Mouse (Mus musculus) intestine, embryonic 16.5 days (tissue): ENCODE measurements around the gene Fancg. TPM values are rescaled to one million over a fixed set of nuclear protein-coding genes. Genes with fewer than 3 reads are reported as not detected.
A peak's percentile ranks its signal among the peaks of the same experiment; 100 is the strongest.

ENCODE experiments used
- ATAC-seq: fragments of 200-750 bp; cut with Nextera tagmentation; 2 replicates; pipeline ENCODE4 v1.8.0; 2017; ENCODE audit warnings: moderate TSS enrichment, moderate library complexity
- H3K27ac ChIP-seq: fragments of 300-500 bp; sonication (generic); 2 replicates; pipeline ENCODE4 v1.5.1; 2014; ENCODE audit warnings: mild to moderate bottlenecking, low read length
- H3K27me3 ChIP-seq: fragments of 300-500 bp; sonication (generic); replicated peaks from 2 replicates; pipeline ENCODE4 v1.6.1; 2014; ENCODE audit warnings: low read length, control low read depth, mixed read lengths; ENCODE audit not compliant: control insufficient read depth, insufficient read depth
- H3K36me3 ChIP-seq: fragments of 300-500 bp; sonication (generic); 2 replicates; pipeline ENCODE4 v1.6.1; 2014; ENCODE audit warnings: low read length, control low read depth; ENCODE audit not compliant: control insufficient read depth, insufficient read depth
- H3K4me1 ChIP-seq: fragments of 300-500 bp; sonication (generic); 2 replicates; pipeline ENCODE4 v1.6.1; 2014; ENCODE audit warnings: low read length, control low read depth, mixed read lengths; ENCODE audit not compliant: control insufficient read depth, insufficient read depth
- H3K4me2 ChIP-seq: fragments of 300-500 bp; sonication (generic); 2 replicates; pipeline ENCODE4 v1.6.1; 2014; ENCODE audit warnings: low read depth, low read length, control low read depth
- H3K4me3 ChIP-seq: fragments of 300-500 bp; sonication (generic); 2 replicates; pipeline ENCODE4 v1.5.1; 2014; ENCODE audit warnings: mild to moderate bottlenecking, low read length
- H3K9ac ChIP-seq: fragments of 300-500 bp; sonication (generic); 2 replicates; pipeline ENCODE4 v1.6.1; 2014; ENCODE audit warnings: low read depth, low read length
- H3K9me3 ChIP-seq: fragments of 300-500 bp; sonication (generic); 2 replicates; pipeline ENCODE4 v1.6.1; 2016; ENCODE audit warnings: low read length, control low read depth; ENCODE audit not compliant: control insufficient read depth
- WGBS: fragments of 180-500 bp; shearing (Covaris S2); extraction: QIAGEN DNeasy Blood & Tissue Kit; methylation state at CpG from one replicate; pipeline ENCODE4 v1.1.7; 2014; 5-methylcytosine and 5-hydroxymethylcytosine counted together
- polyA plus RNA-seq: library from polyadenylated mRNA; unstranded; fragments of >200 nt; fragmentation: Nextera tagmentation; extraction: Ambion mirVana; gene quantifications from 2 replicates; pipeline ENCODE4 v1.2.1, GENCODE M21; 2015

The Fancg gene
- polyA plus RNA-seq, 1 experiment from 2014 or later, result 16.1 TPM

GRCm38 (mm10) chr4:43037860-43038566 is 27.7 kb upstream of the Fancg start:
- no peak for ATAC-seq
- 69% methylated on average over 4 of the region's 4 CpGs for WGBS
- Histone ChIP-seq H3K27me3 (no peaks in the 10 kb centered on the region), H3K4me3 (no peak overlapping the region), H3K4me2 (no peak overlapping the region), H3K36me3 (peaks cover 3% of the 10 kb centered on the region; the same call in 1 of the 2 replicates), H3K9me3 (no peaks in the 10 kb centered on the region), H3K4me1 (peaks cover 19% of the 10 kb centered on the region), H3K27ac (no peak overlapping the region), H3K9ac (no peak overlapping the region)

GRCm38 (mm10) chr4:43036356-43036755 is 26.1 kb upstream of the Fancg start:
- no peak overlapping the region for H3K4me3 ChIP-seq
- no peak overlapping the region for H3K9ac ChIP-seq
- H3K4me1 ChIP-seq, result peaks cover 25% of the 10 kb centered on the region
- WGBS, result 89% methylated on average over 10 of the region's 10 CpGs
- H3K36me3 ChIP-seq, result peaks cover 3% of the 10 kb centered on the region; the same call in 1 of the 2 replicates
- no peak overlapping the region for H3K27ac ChIP-seq
- ATAC-seq, result no peak
- no peaks in the 10 kb centered on the region for H3K27me3 ChIP-seq
- no peak overlapping the region for H3K4me2 ChIP-seq
- H3K9me3 ChIP-seq, result no peaks in the 10 kb centered on the region

GRCm38 (mm10) chr4:43035851-43036250 is 25.5 kb upstream of the Fancg start:
- Histone ChIP-seq H3K9me3 (no peaks in the 10 kb centered on the region), H3K4me3 (no peak overlapping the region), H3K9ac (no peak overlapping the region), H3K4me2 (no peak overlapping the region), H3K27me3 (no peaks in the 10 kb centered on the region), H3K27ac (no peak overlapping the region), H3K4me1 (peaks cover 25% of the 10 kb centered on the region), H3K36me3 (peaks cover 3% of the 10 kb centered on the region; the same call in 1 of the 2 replicates)
- WGBS, result 86% methylated on average over 6 of the region's 6 CpGs
- no peak for ATAC-seq

- ATAC-seq, result no peak
- H3K9me3 ChIP-seq, result no peaks in the 10 kb centered on the region
- H3K4me2 ChIP-seq, result no peak overlapping the region
- peaks cover 3% of the 10 kb centered on the region; the same call in 1 of the 2 replicates for H3K36me3 ChIP-seq
- no peak overlapping the region for H3K4me3 ChIP-seq
- no peak overlapping the region for H3K9ac ChIP-seq
- no peaks in the 10 kb centered on the region for H3K27me3 ChIP-seq
- H3K4me1 ChIP-seq, result peaks cover 19% of the 10 kb centered on the region
- WGBS, result 81% methylated on average over 14 of the region's 14 CpGs
- no peak overlapping the region for H3K27ac ChIP-seq
Measured at GRCm38 (mm10) chr4:43033481-43033880, 23.2 kb upstream of the Fancg start.

GRCm38 (mm10) chr4:43032501-43032900 is 22.2 kb upstream of the Fancg start:
- no peaks in the 10 kb centered on the region for H3K27me3 ChIP-seq
- H3K4me1 ChIP-seq, result peaks cover 13% of the 10 kb centered on the region
- H3K4me2 ChIP-seq, result no peak overlapping the region
- 90% methylated on average over 1 of the region's 1 CpGs for WGBS
- ATAC-seq, result no peak
- no peak overlapping the region for H3K27ac ChIP-seq
- no peaks in the 10 kb centered on the region for H3K9me3 ChIP-seq
- peaks cover 10% of the 10 kb centered on the region; the same call in 1 of the 2 replicates for H3K36me3 ChIP-seq
- no peak overlapping the region for H3K9ac ChIP-seq
- H3K4me3 ChIP-seq, result no peak overlapping the region

- H3K36me3 ChIP-seq, result peaks cover 10% of the 10 kb centered on the region; the same call in 1 of the 2 replicates
- under 1% methylated on average over 38 of the region's 38 CpGs for WGBS
Measured at GRCm38 (mm10) chr4:43031237-43031995, 21.1 kb upstream of the Fancg start, which contains the start of gene Stoml2. Gene Stoml2 (minus strand): TSS chr4:43031710.

GRCm38 (mm10) chr4:43030780-43031230 is 20.5 kb upstream of the Fancg start:
- Histone ChIP-seq H3K9me3 (no peaks in the 10 kb centered on the region), H3K4me2 (peak overlapping the region; percentile 88), H3K27ac (peak overlapping the region; percentile 81), H3K9ac (peak overlapping the region; percentile 95), H3K27me3 (no peaks in the 10 kb centered on the region), H3K36me3 (peaks cover 7% of the 10 kb centered on the region; the same call in 1 of the 2 replicates), H3K4me3 (peak overlapping the region; percentile 77), H3K4me1 (peaks cover 13% of the 10 kb centered on the region)
- peak; percentile 71 for ATAC-seq
- 1% methylated on average over 28 of the region's 28 CpGs for WGBS

More at GRCm38 (mm10) chr4:43031237-43031995, 21.1 kb upstream of the Fancg start, which contains the start of gene Stoml2:
- no peaks in the 10 kb centered on the region for H3K27me3 ChIP-seq
- H3K27ac ChIP-seq, result peak within 1 kb of the TSS; percentile 81
- peak within 1 kb of the TSS; percentile 77 for H3K4me3 ChIP-seq
- peak within 1 kb of the TSS; percentile 95 for H3K9ac ChIP-seq
- H3K4me1 ChIP-seq, result peaks cover 13% of the 10 kb centered on the region
- ATAC-seq, result peak; percentile 97
- H3K4me2 ChIP-seq, result peak within 1 kb of the TSS; percentile 88
- H3K9me3 ChIP-seq, result no peaks in the 10 kb centered on the region

- H3K9me3 ChIP-seq, result no peaks in the 10 kb centered on the region
Measured at GRCm38 (mm10) chr4:43030352-43030751, 20.0 kb upstream of the Fancg start.

GRCm38 (mm10) chr4:43029749-43030148 is 19.4 kb upstream of the Fancg start:
- WGBS, result 92% methylated on average over 9 of the region's 9 CpGs
- Histone ChIP-seq H3K36me3 (peaks cover 7% of the 10 kb centered on the region; the same call in 1 of the 2 replicates), H3K27ac (no peak overlapping the region), H3K9ac (no peak overlapping the region), H3K4me3 (no peak overlapping the region), H3K27me3 (no peaks in the 10 kb centered on the region), H3K4me1 (peaks cover 15% of the 10 kb centered on the region), H3K9me3 (no peaks in the 10 kb centered on the region), H3K4me2 (no peak overlapping the region; the same call in 1 of the 2 replicates)
- ATAC-seq, result no peak

More at GRCm38 (mm10) chr4:43030352-43030751, 20.0 kb upstream of the Fancg start:
- Histone ChIP-seq H3K9ac (peak overlapping the region; percentile 95), H3K4me1 (peaks cover 13% of the 10 kb centered on the region), H3K27me3 (no peaks in the 10 kb centered on the region), H3K36me3 (peaks cover 7% of the 10 kb centered on the region; the same call in 1 of the 2 replicates), H3K27ac (peak overlapping the region; percentile 81), H3K4me2 (peak overlapping the region; percentile 88), H3K4me3 (peak overlapping the region; percentile 77)
- no peak for ATAC-seq
- 65% methylated on average over 9 of the region's 9 CpGs for whole genome bisulfite sequencing
